ENCODE assay signal across 24 mouse cellular contexts in the genomic region with DNA sequence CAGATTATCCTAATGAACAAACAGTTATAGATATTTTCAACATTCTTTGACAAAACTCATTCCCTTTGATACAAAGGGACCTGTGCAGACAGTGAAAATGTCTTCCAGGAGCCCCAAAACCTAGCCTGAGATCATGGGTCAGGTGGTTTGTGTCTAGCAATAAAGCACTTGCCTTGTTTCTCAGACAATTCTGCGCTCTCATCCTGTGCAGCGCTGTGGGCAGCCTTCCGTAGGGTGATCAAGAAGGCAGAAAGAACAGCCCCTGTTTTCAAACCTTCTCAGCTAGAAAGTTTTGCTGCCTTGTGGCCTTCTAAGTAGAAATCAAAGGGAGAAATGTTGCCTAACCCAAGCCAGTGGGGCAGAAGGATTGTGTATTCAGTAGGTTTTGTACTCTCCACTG. TPM values are rescaled to one million over a fixed set of nuclear protein-coding genes. Genes with fewer than 3 reads are reported as not detected.
DNase-seq lines count a peak whose midpoint lies in the region; ATAC-seq lines count a peak whose summit lies in the region.
"Had no signal": no experiment of that assay in that cellular context is flagged by ENCODE, and none has a peak within 500 bp of the region (broad histone marks: within the 10 kb centered on the region; RNA-seq: fewer than 3 reads in every experiment).

No protein-coding gene starts in this region.

- H3K27me3 ChIP-seq in kidney, embryonic 14.5 days (ENCODE audit: control insufficient read depth, insufficient read depth, low read length), result no peaks in the 10 kb centered on the region
- no peaks in the 10 kb centered on the region for H3K27me3 ChIP-seq in kidney, embryonic 16.5 days (ENCODE audit: insufficient read depth, low read length)
- H3K27me3 ChIP-seq: CH12.LX; embryonic facial prominence, embryonic 12.5 days; forebrain, embryonic 13.5 days; forebrain, embryonic 15.5 days had no signal

- no peaks in the 10 kb centered on the region for H3K4me1 ChIP-seq in kidney, embryonic 14.5 days (ENCODE audit: control insufficient read depth, insufficient read depth, low read length)
- H3K4me1 ChIP-seq in kidney, embryonic 16.5 days (ENCODE audit: insufficient read depth, low read length), result peaks cover 8% of the 10 kb centered on the region; the same call in 1 of the 2 replicates
- H3K4me1 ChIP-seq: embryonic facial prominence, embryonic 10.5 days; embryonic facial prominence, embryonic 12.5 days; forebrain, embryonic 13.5 days; forebrain, embryonic 15.5 days had no signal

- no peaks in the 10 kb centered on the region for H3K9me3 ChIP-seq in kidney, embryonic 14.5 days (ENCODE audit: control insufficient read depth, low read length)
- no peaks in the 10 kb centered on the region for H3K9me3 ChIP-seq in kidney, embryonic 16.5 days (ENCODE audit: low read length)
- H3K9me3 ChIP-seq: embryonic facial prominence, embryonic 10.5 days; embryonic facial prominence, embryonic 12.5 days; forebrain, embryonic 13.5 days; forebrain, embryonic 15.5 days; G1E had no signal

- peak; percentile 44 for ATAC-seq in kidney, embryonic 14.5 days (ENCODE audit: low FRiP score, low TSS enrichment)
- ATAC-seq in kidney, embryonic 16.5 days (ENCODE audit: low FRiP score, low TSS enrichment), result peak; percentile 64; the same call in 1 of the 2 replicates
- ATAC-seq: activated CD4-positive, CD25-positive, alpha-beta regulatory T cell, adult 4 months; CD4-positive, CD25-positive, alpha-beta regulatory T cell, adult 4 months; forebrain, embryonic 13.5 days; forebrain, embryonic 15.5 days; Patski had no signal

- no peak overlapping the region for H3K27ac ChIP-seq in kidney, embryonic 14.5 days (ENCODE audit: low read depth, low read length)
- H3K27ac ChIP-seq in kidney, embryonic 16.5 days (ENCODE audit: low read length), result 0 out of 2 replicates have a peak overlapping the region, but pooled peaks have one; percentile 0
- H3K27ac ChIP-seq: embryonic facial prominence, embryonic 10.5 days; embryonic facial prominence, embryonic 12.5 days; forebrain, embryonic 13.5 days; forebrain, embryonic 15.5 days had no signal

- no peak overlapping the region for H3K4me2 ChIP-seq in kidney, embryonic 14.5 days (replicated peaks; ENCODE audit: low read depth, low read length)
- H3K4me2 ChIP-seq in kidney, embryonic 16.5 days (replicated peaks; ENCODE audit: low read depth, low read length), result no peak overlapping the region
- H3K4me2 ChIP-seq: embryonic facial prominence, embryonic 12.5 days; forebrain, embryonic 13.5 days; forebrain, embryonic 15.5 days had no signal

- DNase-seq in kidney, postnatal 14 days, result no peak
- DNase-seq in kidney, adult 9 months, result no peak
- peak; percentile 11 to 20 for DNase-seq in kidney, postnatal 4 days
- no peak for DNase-seq in kidney, adult 18-20 months
- DNase-seq: adrenal gland, adult 8-10 months; adrenal gland, postnatal 14 days; adrenal gland, postnatal 36 days; B cell, adult 2 months; cerebellum, adult 11-12 months; cerebellum, adult 2 months; cerebellum, adult 9-10 months; cerebellum, postnatal 10 days; cerebellum, postnatal 25 days had no signal

- H3K36me3 ChIP-seq in kidney, embryonic 14.5 days (ENCODE audit: control insufficient read depth, insufficient read depth, low read length), result no peaks in the 10 kb centered on the region
- no peaks in the 10 kb centered on the region for H3K36me3 ChIP-seq in kidney, embryonic 16.5 days (ENCODE audit: insufficient read depth, low read length)
- H3K36me3 ChIP-seq: embryonic facial prominence, embryonic 10.5 days; embryonic facial prominence, embryonic 12.5 days; forebrain, embryonic 15.5 days; G1E had no signal

- no peak overlapping the region for H3K4me3 ChIP-seq in kidney, embryonic 14.5 days (ENCODE audit: low read length)
- H3K4me3 ChIP-seq in kidney, embryonic 16.5 days (ENCODE audit: low read length), result no peak overlapping the region
- H3K4me3 ChIP-seq: embryonic facial prominence, embryonic 10.5 days; embryonic facial prominence, embryonic 12.5 days; forebrain, embryonic 13.5 days; forebrain, embryonic 15.5 days had no signal

- no peak overlapping the region for H3K9ac ChIP-seq in kidney, embryonic 14.5 days (ENCODE audit: low read depth, low read length)
- H3K9ac ChIP-seq in kidney, embryonic 16.5 days (replicated peaks; ENCODE audit: low read length), result no peak overlapping the region
- H3K9ac ChIP-seq: embryonic facial prominence, embryonic 12.5 days; forebrain, embryonic 13.5 days; forebrain, embryonic 15.5 days had no signal

- 30% methylated on average over 3 of the region's 3 CpGs for WGBS in kidney, embryonic 14.5 days
- 32% methylated on average over 3 of the region's 3 CpGs for WGBS in kidney, embryonic 16.5 days

RNA-seq across cellular contexts. Expression of a gene that starts 48.3 kb away (rescaled TPM):
- polyA plus RNA-seq in kidney, embryonic 14.5 days (2014; fragmentation: Nextera tagmentation; extraction: Ambion mirVana), result 5.7 and 7.3 TPM in 2 replicates
- polyA plus RNA-seq in kidney, embryonic 16.5 days (2015; fragmentation: Nextera tagmentation; extraction: Ambion mirVana), result 3.5 TPM in 2 replicates
- polyA plus RNA-seq: activated CD4-positive, CD25-positive, alpha-beta regulatory T cell, adult 4 months; G1E; Patski had no signal

Comparison
In these comparisons a context has a peak if more than half of its experiments do, and no peak if none do; other contexts are left out.
1. DNase-seq: peak in kidney, postnatal 4 days (2 of 2); none in kidney, postnatal 14 days (single experiment), kidney, adult 9 months (single experiment) and kidney, adult 18-20 months (single experiment).